Mouse (Mus musculus) gastrocnemius, adult 8-10 months (tissue): ENCODE data around the gene Isx. TPM values are rescaled to one million over a fixed set of nuclear protein-coding genes. Genes with fewer than 3 reads are reported as not detected.

Experiments used
- DNase-seq, 2 experiments: peaks; one replicate each; pipeline ENCODE4 v3.0.0; 2022; ENCODE audit warnings: low spot score in 2 of 2
- total RNA-seq, 4 experiments: library from RNA; stranded (reverse); gene quantifications; 2 replicates each; pipeline ENCODE4 v1.2.4; 2022

Gene Isx
- total RNA-seq, 4 experiments from 2014 or later = not detected

DNA sequence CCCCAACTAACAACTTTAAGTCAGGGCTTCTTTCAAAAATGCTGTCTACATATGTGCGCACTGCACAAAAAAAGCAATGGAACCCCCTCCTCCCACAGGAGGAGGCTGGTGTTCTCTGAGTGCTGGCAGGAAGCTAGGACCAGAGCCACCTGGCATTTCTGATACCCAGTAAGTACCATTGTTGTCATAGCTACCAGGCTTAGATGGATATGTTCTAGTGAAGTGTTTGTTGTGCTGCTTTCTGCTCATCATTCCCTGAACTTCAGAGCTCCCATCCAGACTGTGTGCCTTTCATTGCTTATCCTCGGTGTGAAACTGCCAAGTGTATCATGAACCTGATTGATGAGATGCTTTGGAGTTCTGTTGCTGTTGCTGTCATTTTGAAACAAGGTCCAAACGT is 26.8 kb downstream of the Isx start:
- no peak for DNase-seq

GRCm38 (mm10) chr8:74901765-74902164 is 28.8 kb downstream of the Isx start:
- DNase-seq = no peak

DNA sequence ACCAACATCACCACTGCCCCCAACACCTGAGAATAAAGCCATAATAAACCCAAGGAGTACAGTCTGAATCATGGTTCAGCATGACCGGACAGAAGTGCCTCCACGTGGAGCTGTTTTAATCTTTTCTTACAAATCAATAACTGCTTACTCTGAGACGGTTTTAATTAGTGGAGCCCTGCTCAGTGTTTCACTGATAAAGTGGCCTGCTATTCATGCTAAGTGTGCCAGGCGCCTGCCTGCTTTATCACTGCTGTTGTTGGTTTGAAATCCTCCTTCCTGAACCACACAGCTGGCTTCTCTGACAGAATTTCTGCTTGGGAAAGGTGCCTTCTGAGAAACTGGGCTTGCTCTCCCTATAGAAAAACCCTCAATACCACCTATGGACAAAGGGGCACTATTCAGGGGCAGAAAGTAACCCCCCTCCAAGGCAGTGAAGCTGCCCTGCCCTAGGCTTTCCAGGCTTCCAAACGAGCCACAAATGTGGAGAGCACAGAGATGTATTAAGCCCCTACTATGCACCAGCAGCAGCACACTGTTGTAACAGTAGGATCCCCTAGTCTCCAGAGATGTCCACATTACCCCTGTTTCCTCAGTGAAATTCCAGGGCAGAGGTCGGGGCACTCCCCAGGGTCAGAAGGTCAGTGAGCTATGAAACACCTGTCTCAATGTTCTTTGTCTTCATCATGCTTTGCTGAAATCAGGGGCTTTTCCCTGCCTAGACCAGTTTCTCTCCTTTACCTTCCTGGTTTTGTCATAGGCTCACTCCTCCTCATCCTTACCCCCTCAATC is 30.3 kb downstream of the Isx start:
- no peak for DNase-seq

DNA sequence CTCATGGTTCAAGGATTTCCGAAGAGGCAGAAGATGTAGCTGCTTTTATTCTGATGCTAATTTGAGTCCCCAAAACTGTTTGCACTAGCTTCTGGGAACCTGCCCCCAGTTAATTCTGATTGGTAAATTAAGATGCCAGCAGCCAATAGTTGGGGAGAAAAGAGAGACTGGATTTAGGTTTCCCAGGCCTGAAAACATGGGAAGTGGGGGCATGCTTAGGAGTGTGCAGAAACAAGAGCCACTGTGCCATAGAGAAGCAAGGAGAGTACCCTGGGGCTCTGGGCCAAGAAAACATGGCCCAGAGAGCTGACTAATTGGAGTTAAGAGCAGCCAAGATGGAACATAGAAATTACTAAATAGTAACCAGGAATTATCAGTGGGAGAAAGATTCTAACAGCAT is 33.4 kb downstream of the Isx start:
- DNase-seq = no peak

- no peak for DNase-seq
These were observed 37.7 kb downstream of the Isx start for GRCm38 (mm10) chr8:74910708-74911107.

- DNase-seq = no peak
These were observed 47.9 kb downstream of the Isx start for GRCm38 (mm10) chr8:74920691-74921421.

GRCm38 (mm10) chr8:74921882-74922518 is 49.0 kb downstream of the Isx start:
- no peak for DNase-seq

GRCm38 (mm10) chr8:74927940-74928339 is 55.0 kb downstream of the Isx start:
- no peak for DNase-seq

GRCm38 (mm10) chr8:74930731-74931130 is 57.8 kb downstream of the Isx start:
- DNase-seq = no peak

DNA sequence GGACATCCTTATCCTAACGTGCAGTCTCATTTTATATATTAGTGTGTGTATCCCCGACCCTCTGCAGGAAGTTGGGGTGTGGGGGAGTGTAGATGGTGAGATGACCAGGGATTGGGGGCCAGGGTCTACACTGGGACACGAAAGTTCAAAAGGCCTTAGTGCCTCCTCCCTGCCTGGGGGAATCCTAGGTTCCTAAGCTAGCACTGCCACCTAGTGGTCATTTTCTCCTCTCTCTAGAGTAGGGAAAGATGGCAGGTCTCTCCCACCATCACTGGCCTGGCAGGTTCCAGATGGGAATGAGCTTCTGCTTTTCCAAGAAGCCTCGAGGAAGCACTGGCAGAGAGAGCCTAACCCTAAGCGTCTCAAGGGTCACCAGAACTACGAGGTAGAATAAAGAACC is 62.3 kb downstream of the Isx start:
- DNase-seq = no peak

DNA sequence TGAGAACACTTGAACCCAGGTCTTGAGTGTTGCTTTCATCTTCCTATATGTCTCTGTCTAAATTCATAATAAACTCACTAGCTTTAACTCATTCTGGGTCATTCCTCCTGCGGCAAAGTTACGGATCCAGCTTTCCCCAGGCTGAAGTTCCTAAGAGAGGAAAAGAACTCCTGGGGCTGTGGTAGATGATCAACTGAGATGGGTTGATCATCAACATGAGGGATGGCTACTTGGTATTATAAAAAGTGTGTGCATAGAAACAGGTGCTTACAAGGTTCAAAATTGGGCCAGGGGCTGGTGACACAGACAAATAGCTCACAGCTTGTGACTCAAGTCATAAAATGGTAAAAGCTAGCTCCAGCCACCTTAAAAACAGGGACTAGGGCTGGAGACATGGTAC is 63.7 kb downstream of the Isx start:
- no peak for DNase-seq

GRCm38 (mm10) chr8:74942056-74942455 is 69.1 kb downstream of the Isx start:
- no peak for DNase-seq

Other genes starting within 250 kb of the Isx start
- 10 to 100 TPM in 1 of 4 experiments, 1 to 10 TPM in 3; 6.5 to 12.7 (median 8.3) TPM for gene Hmgxb4, start 120.2 kb downstream of the Isx start, total RNA-seq
- 10 to 100 TPM; 49.3 to 54.6 (median 50.3) TPM for gene Tom1, start 160.5 kb downstream of the Isx start, total RNA-seq
- gene Hmox1, start 220.4 kb downstream of the Isx start, total RNA-seq = 1 to 10 TPM; 3.3 to 9.5 (median 4.2) TPM
- 1 to 10 TPM in 2 of 4 experiments, under 1 TPM in 2; 0.58 to 1.0 (median 0.86) TPM for gene Mcm5, start 236.4 kb downstream of the Isx start, total RNA-seq